ENCODE assay signal across 19 mouse cellular contexts in the genomic region with DNA sequence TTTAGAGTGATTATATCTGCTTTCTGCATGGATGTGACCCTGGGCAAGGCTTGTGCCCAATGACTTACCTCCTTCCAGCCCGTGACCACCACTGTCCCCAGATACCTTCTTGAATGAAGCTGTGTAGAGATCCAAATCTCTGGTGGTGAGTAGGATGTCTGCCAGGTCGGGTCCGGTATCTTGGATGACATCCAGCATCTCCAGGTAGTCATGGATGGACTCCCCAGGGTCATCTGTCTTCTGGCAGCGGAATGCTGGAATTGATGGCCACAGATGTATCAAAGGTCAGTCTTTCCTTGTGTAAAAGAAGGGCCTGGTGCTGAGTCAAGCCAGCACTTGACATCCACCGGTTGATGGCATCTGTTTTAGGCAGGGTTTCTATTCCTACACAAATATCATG. TPM values are rescaled to one million over a fixed set of nuclear protein-coding genes. Genes with fewer than 3 reads are reported as not detected.
"Had no signal": no experiment of that assay in that cellular context is flagged by ENCODE, and none has a peak within 500 bp of the region (broad histone marks: within the 10 kb centered on the region; RNA-seq: fewer than 3 reads in every experiment).

No protein-coding gene starts in this region.

- H3K27me3 ChIP-seq: limb, embryonic 15.5 days; lung, embryonic 15.5 days; midbrain, embryonic 13.5 days; neural tube, embryonic 15.5 days had no signal

- ATAC-seq: intestine, postnatal 0 days; liver, embryonic 12.5 days; midbrain, embryonic 13.5 days had no signal

- H3K36me3 ChIP-seq: limb, embryonic 15.5 days; liver, embryonic 12.5 days; lung, embryonic 15.5 days; midbrain, embryonic 13.5 days; neural tube, embryonic 15.5 days had no signal

- H3K9me3 ChIP-seq: limb, embryonic 15.5 days; liver, embryonic 12.5 days; lung, embryonic 15.5 days; megakaryocyte, embryonic 14.5 days; midbrain, embryonic 13.5 days; neural tube, embryonic 15.5 days had no signal

- H3K4me1 ChIP-seq: limb, embryonic 15.5 days; lung, embryonic 15.5 days had no signal

- H3K27ac ChIP-seq: limb, embryonic 15.5 days; liver, embryonic 12.5 days; lung, embryonic 15.5 days; macrophage; midbrain, embryonic 13.5 days; neural tube, embryonic 15.5 days; stomach, postnatal 0 days had no signal

- DNase-seq: layer of hippocampus, adult 9-11 months; layer of hippocampus, postnatal 36 days; lung, postnatal 14 days; right cerebral cortex, adult 18-20 months; right cerebral cortex, postnatal 25 days; thymus, adult 2 months; thymus, postnatal 25 days had no signal

- H3K9ac ChIP-seq: limb, embryonic 15.5 days; liver, embryonic 12.5 days; lung, embryonic 15.5 days; midbrain, embryonic 13.5 days; neural tube, embryonic 15.5 days had no signal

- H3K4me2 ChIP-seq: limb, embryonic 15.5 days; liver, embryonic 12.5 days; lung, embryonic 15.5 days; midbrain, embryonic 13.5 days; neural tube, embryonic 15.5 days had no signal

- H3K4me3 ChIP-seq: limb, embryonic 15.5 days; liver, embryonic 12.5 days; lung, embryonic 15.5 days; megakaryocyte, embryonic 14.5 days; midbrain, embryonic 13.5 days; neural tube, embryonic 15.5 days had no signal

RNA-seq across cellular contexts. Expression of a gene that starts 45.3 kb away (rescaled TPM):
- total RNA-seq: midbrain, postnatal 0 days had no signal
- polyA plus RNA-seq: limb, embryonic 11.5 days; midbrain, embryonic 13.5 days; midbrain, postnatal 0 days; neural tube, embryonic 11.5 days had no signal
